Mouse (Mus musculus): Measurements from ENCODE around the gene Afdn. TPM values are rescaled to one million over a fixed set of nuclear protein-coding genes. Genes with fewer than 3 reads are reported as not detected.

Afdn gene
- polyA plus RNA-seq, 1 experiment from 2014 or later, result 64.3 TPM

DNA sequence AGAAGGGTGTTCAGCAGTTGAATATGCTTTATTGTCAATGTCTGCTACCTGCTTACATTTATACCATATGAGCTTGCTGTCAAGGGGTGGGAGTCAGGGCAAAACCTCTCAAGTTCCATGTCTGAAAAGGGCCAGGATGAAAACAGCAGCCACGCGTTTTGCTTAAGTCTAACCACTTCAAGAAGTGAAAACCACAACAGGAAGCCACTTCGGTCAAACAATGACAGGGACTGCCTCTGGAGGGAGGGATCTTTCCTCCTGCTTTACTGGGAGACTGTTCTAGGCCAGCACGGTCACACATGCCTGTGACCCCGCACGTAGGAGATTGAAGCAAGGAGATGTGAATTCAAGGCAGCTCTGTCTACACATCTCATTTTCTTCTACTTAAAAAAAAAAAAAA is 14.0 kb upstream of the Afdn start:
- Histone ChIP-seq H3K4me3 (ENCODE audit: low read depth, low read length) (no peak overlapping the region), H3K4me1 (ENCODE audit: control insufficient read depth, insufficient read depth, low read length) (no peaks in the 10 kb centered on the region), H3K36me3 (replicated peaks; ENCODE audit: control insufficient read depth, insufficient read depth, low read depth, low read length) (no peaks in the 10 kb centered on the region), H3K9me3 (replicated peaks; ENCODE audit: control insufficient read depth, low read length) (no peaks in the 10 kb centered on the region), H3K9ac (replicated peaks; ENCODE audit: low read length) (no peak overlapping the region), H3K27ac (replicated peaks; ENCODE audit: low read depth, low read length) (no peak overlapping the region), H3K27me3 (ENCODE audit: control insufficient read depth, insufficient read depth, low read length) (no peaks in the 10 kb centered on the region), H3K4me2 (ENCODE audit: low read depth, low read length) (no peak overlapping the region)
- no peak for DNase-seq (ENCODE audit: low spot score)
- 60% methylated on average over 6 of the region's 6 CpGs for WGBS
- ATAC-seq (replicated peaks; ENCODE audit: insufficient number of reproducible peaks, low FRiP score, low TSS enrichment, low read depth), result no peak

DNA sequence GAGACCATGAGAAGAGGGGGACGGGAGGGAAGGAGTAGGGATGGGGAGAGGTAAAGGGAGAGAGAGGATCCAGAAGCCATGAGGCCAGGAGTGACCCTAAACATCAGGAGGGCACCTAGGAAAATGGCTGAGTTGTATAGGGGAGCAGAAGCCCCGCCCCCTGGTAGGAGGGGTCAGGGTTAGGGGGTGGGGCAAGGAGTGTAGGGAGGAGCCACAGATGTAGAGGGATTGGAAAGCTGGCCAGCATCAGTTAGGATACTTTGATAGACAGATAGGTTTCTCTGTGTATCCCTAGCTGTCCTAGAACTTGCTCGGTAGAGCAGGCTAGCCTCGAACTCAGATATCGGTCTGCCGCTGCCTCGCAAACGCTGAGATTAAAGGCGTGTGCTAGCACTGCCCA is 12.7 kb upstream of the Afdn start:
- DNase-seq (ENCODE audit: low spot score) (no peak), ATAC-seq (replicated peaks; ENCODE audit: insufficient number of reproducible peaks, low FRiP score, low TSS enrichment, low read depth) (no peak)
- H3K9ac ChIP-seq (replicated peaks; ENCODE audit: low read length), result no peak overlapping the region
- 86% methylated on average over 9 of the region's 9 CpGs for WGBS
- no peaks in the 10 kb centered on the region for H3K36me3 ChIP-seq (replicated peaks; ENCODE audit: control insufficient read depth, insufficient read depth, low read depth, low read length)
- H3K4me2 ChIP-seq (ENCODE audit: low read depth, low read length), result no peak overlapping the region
- H3K4me1 ChIP-seq (ENCODE audit: control insufficient read depth, insufficient read depth, low read length), result no peaks in the 10 kb centered on the region
- no peak overlapping the region for H3K27ac ChIP-seq (replicated peaks; ENCODE audit: low read depth, low read length)
- H3K9me3 ChIP-seq (replicated peaks; ENCODE audit: control insufficient read depth, low read length), result no peaks in the 10 kb centered on the region
- H3K4me3 ChIP-seq (ENCODE audit: low read depth, low read length), result no peak overlapping the region
- no peaks in the 10 kb centered on the region for H3K27me3 ChIP-seq (ENCODE audit: control insufficient read depth, insufficient read depth, low read length)

DNA sequence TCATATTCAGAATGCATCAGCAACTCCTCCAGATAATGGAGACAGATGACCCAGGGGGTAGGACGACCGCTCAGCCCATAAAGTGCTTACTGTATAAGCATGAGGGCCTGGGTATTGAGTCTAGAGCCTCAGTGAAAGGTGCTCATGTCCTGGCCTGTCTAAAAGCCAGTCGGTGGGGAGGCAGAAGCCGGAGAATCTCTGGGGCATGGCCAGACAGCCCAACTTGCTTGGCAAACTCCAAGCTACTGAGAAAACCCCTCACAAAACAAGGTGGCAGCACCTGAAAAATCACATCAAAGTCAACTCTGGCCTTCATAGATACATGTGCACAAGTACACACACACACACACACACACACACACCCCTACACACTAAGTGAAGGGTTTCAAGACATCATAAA is 11.3 kb upstream of the Afdn start:
- 95% methylated on average over 4 of the region's 4 CpGs for WGBS
- no peak overlapping the region for H3K4me2 ChIP-seq (ENCODE audit: low read depth, low read length)
- H3K9ac ChIP-seq (replicated peaks; ENCODE audit: low read length), result no peak overlapping the region
- no peak overlapping the region for H3K4me3 ChIP-seq (ENCODE audit: low read depth, low read length)
- H3K9me3 ChIP-seq (replicated peaks; ENCODE audit: control insufficient read depth, low read length), result no peaks in the 10 kb centered on the region
- DNase-seq (ENCODE audit: low spot score), result no peak
- no peaks in the 10 kb centered on the region for H3K36me3 ChIP-seq (replicated peaks; ENCODE audit: control insufficient read depth, insufficient read depth, low read depth, low read length)
- ATAC-seq (replicated peaks; ENCODE audit: insufficient number of reproducible peaks, low FRiP score, low TSS enrichment, low read depth), result no peak
- no peaks in the 10 kb centered on the region for H3K4me1 ChIP-seq (ENCODE audit: control insufficient read depth, insufficient read depth, low read length)
- no peaks in the 10 kb centered on the region for H3K27me3 ChIP-seq (ENCODE audit: control insufficient read depth, insufficient read depth, low read length)
- H3K27ac ChIP-seq (replicated peaks; ENCODE audit: low read depth, low read length), result no peak overlapping the region

DNA sequence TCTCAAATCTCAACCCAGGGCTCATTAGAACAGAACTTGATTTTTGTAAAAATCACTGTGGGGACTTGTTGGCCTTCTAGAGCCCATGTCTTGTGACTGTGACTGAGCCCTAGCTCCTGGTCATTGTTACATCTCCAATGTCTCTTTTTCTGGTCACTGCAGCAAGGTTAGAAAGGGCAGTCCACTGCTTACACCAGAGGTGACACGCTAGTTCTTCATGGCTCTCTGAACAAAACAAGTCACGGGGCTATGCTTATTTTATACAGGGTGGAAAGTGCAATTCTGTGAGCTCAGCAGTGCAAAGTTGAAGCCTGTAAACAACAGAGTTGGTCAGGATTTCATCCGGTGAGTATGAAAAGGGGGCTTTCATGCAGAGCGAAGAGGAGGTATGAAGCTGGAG is 6.4 kb upstream of the Afdn start:
- Histone ChIP-seq H3K9ac (replicated peaks; ENCODE audit: low read length) (no peak overlapping the region), H3K27me3 (ENCODE audit: control insufficient read depth, insufficient read depth, low read length) (no peaks in the 10 kb centered on the region), H3K4me3 (ENCODE audit: low read depth, low read length) (no peak overlapping the region), H3K4me2 (ENCODE audit: low read depth, low read length) (no peak overlapping the region), H3K9me3 (replicated peaks; ENCODE audit: control insufficient read depth, low read length) (no peaks in the 10 kb centered on the region), H3K4me1 (ENCODE audit: control insufficient read depth, insufficient read depth, low read length) (no peaks in the 10 kb centered on the region), H3K27ac (replicated peaks; ENCODE audit: low read depth, low read length) (no peak overlapping the region), H3K36me3 (replicated peaks; ENCODE audit: control insufficient read depth, insufficient read depth, low read depth, low read length) (no peaks in the 10 kb centered on the region)
- ATAC-seq (replicated peaks; ENCODE audit: insufficient number of reproducible peaks, low FRiP score, low TSS enrichment, low read depth) (no peak), DNase-seq (ENCODE audit: low spot score) (no peak)
- WGBS, result 85% methylated on average over 4 of the region's 4 CpGs

DNA sequence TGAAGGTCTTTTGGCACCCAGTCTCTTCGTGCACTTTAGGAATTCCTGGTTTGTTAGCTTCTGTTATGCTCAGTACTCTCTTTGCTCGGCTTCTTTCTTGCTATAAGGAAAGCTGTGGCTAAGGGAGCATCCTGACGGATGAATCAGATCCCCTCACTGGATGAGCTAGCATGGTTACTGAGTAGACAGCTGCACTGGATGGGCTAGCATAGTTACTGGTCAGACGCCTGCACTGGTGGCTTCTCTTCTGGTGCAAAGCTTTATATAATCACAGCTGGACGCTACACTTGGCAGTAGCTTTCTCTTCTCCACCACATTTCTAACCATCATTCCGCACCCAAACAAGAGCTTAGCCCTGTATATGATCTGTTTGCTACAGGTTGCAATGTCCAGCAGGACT is 5.4 kb upstream of the Afdn start:
- Histone ChIP-seq H3K9ac (replicated peaks; ENCODE audit: low read length) (no peak overlapping the region), H3K4me3 (ENCODE audit: low read depth, low read length) (no peak overlapping the region), H3K4me1 (ENCODE audit: control insufficient read depth, insufficient read depth, low read length) (no peaks in the 10 kb centered on the region), H3K9me3 (replicated peaks; ENCODE audit: control insufficient read depth, low read length) (no peaks in the 10 kb centered on the region), H3K27ac (replicated peaks; ENCODE audit: low read depth, low read length) (no peak overlapping the region), H3K4me2 (ENCODE audit: low read depth, low read length) (no peak overlapping the region), H3K27me3 (ENCODE audit: control insufficient read depth, insufficient read depth, low read length) (no peaks in the 10 kb centered on the region; the same call in 1 of the 2 replicates), H3K36me3 (replicated peaks; ENCODE audit: control insufficient read depth, insufficient read depth, low read depth, low read length) (no peaks in the 10 kb centered on the region)
- ATAC-seq (replicated peaks; ENCODE audit: insufficient number of reproducible peaks, low FRiP score, low TSS enrichment, low read depth), result no peak
- no peak for DNase-seq (ENCODE audit: low spot score)
- WGBS, result 71% methylated on average over 6 of the region's 6 CpGs

DNA sequence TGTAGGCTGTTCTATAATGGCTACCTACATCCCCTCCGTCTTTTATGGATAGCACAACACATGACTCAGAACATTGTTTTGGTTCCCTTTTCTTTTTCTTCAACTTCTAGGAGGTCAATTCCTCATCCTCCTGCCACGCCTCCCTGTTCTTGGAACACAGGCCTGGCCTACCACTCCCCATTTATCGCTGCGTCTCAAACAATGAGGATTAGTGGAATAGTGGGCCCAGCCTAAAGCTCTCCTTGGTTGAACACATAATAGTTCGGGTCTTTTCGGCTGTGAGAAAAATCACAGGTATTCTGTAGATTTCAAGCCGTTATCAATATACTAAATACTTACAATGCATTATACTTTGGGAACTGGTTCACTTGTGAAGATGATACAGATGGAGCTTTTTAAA is 1.8 kb upstream of the Afdn start:
- no peak overlapping the region; the same call in 1 of the 2 replicates for H3K9ac ChIP-seq (replicated peaks; ENCODE audit: low read length)
- H3K4me2 ChIP-seq (ENCODE audit: low read depth, low read length), result no peak overlapping the region
- H3K4me1 ChIP-seq (ENCODE audit: control insufficient read depth, insufficient read depth, low read length), result no peaks in the 10 kb centered on the region
- no peaks in the 10 kb centered on the region for H3K9me3 ChIP-seq (replicated peaks; ENCODE audit: control insufficient read depth, low read length)
- H3K27me3 ChIP-seq (ENCODE audit: control insufficient read depth, insufficient read depth, low read length), result no peaks in the 10 kb centered on the region; the same call in 1 of the 2 replicates
- WGBS, result 84% methylated on average over 7 of the region's 7 CpGs
- H3K4me3 ChIP-seq (ENCODE audit: low read depth, low read length), result no peak overlapping the region
- DNase-seq (ENCODE audit: low spot score) (no peak), ATAC-seq (replicated peaks; ENCODE audit: insufficient number of reproducible peaks, low FRiP score, low TSS enrichment, low read depth) (no peak)
- H3K27ac ChIP-seq (replicated peaks; ENCODE audit: low read depth, low read length), result no peak overlapping the region
- H3K36me3 ChIP-seq (replicated peaks; ENCODE audit: control insufficient read depth, insufficient read depth, low read depth, low read length), result no peaks in the 10 kb centered on the region

DNA sequence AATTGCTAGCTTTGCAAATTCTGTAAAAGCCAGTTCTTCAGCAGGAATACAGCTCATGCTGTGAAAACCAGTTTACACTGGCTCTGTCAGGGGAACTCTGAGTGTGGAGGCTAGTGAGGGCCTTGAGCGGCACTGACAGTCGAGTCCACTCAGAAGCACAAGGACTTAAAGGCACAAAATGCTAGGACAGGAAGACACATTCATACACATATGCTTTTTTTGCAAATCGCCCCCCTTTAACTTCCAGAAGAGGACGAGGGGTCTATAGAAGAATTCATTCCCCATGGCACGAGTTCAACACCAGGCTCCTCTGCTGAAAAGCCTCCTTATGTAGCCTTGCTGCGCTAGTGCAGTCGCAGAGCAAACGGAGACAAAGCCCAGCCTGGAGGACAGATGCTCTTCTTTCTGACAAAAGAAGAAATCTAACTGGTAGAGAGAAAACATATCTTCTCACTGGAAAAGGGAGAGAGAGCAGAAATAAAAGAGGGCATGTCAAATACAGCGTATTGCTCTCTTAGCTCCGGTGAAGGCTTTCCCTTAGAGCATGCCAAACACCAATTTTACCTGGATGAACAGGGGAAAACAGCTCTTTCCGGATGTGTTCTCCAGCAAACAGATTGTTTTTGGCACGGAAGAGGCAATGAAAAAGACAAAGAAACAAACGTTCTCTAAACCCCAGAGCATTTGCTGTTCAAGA is 1.0 kb upstream of the Afdn start:
- H3K9me3 ChIP-seq (replicated peaks; ENCODE audit: control insufficient read depth, low read length), result no peaks in the 10 kb centered on the region
- peak overlapping the region; percentile 83 for H3K9ac ChIP-seq (replicated peaks; ENCODE audit: low read length)
- H3K4me1 ChIP-seq (ENCODE audit: control insufficient read depth, insufficient read depth, low read length), result no peaks in the 10 kb centered on the region
- peak overlapping the region; percentile 90 for H3K4me3 ChIP-seq (ENCODE audit: low read depth, low read length)
- WGBS, result 13% methylated on average over 13 of the region's 13 CpGs
- ATAC-seq (replicated peaks; ENCODE audit: insufficient number of reproducible peaks, low FRiP score, low TSS enrichment, low read depth), result no peak
- H3K27ac ChIP-seq (replicated peaks; ENCODE audit: low read depth, low read length), result peak overlapping the region; percentile 82
- H3K36me3 ChIP-seq (replicated peaks; ENCODE audit: control insufficient read depth, insufficient read depth, low read depth, low read length), result no peaks in the 10 kb centered on the region
- H3K4me2 ChIP-seq (ENCODE audit: low read depth, low read length), result peak overlapping the region; percentile 58
- no peaks in the 10 kb centered on the region; the same call in 1 of the 2 replicates for H3K27me3 ChIP-seq (ENCODE audit: control insufficient read depth, insufficient read depth, low read length)
- peak; percentile 44 for DNase-seq (ENCODE audit: low spot score)

DNA sequence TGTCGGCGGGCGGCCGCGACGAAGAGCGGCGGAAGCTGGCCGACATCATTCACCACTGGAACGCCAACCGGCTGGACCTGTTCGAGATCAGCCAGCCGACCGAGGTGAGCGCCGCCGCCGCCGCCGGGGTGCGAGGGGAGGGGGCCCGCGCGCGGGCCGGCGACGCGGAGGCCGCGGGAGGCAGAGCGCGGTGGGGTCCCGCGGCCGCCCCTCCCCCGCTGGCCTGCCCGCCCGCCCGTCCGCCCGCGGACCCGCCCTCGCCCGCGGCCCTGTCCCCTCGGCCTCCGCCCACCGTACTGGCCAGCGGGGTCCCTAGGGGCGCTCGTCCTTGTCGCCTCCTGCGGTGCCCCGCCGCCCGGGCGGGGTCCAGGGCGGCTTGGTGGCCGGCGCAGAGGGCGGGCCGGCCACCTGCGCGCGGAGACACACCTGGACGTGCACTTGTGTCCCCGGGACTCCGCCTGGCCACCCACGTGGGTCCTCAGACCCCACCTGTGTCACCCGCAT is 388 bp downstream of the Afdn start:
- WGBS, result under 1% methylated on average over 35 of the region's 72 CpGs

More for the DNA sequence above, 388 bp downstream of the Afdn start:
- peak overlapping the region; percentile 100 for H3K4me2 ChIP-seq (ENCODE audit: low read depth, low read length)
- no peaks in the 10 kb centered on the region for H3K4me1 ChIP-seq (ENCODE audit: control insufficient read depth, insufficient read depth, low read length)
- DNase-seq (ENCODE audit: low spot score) (no peak), ATAC-seq (replicated peaks; ENCODE audit: insufficient number of reproducible peaks, low FRiP score, low TSS enrichment, low read depth) (peak; percentile 27)
- peak overlapping the region; percentile 82 for H3K27ac ChIP-seq (replicated peaks; ENCODE audit: low read depth, low read length)
- no peaks in the 10 kb centered on the region; the same call in 1 of the 2 replicates for H3K27me3 ChIP-seq (ENCODE audit: control insufficient read depth, insufficient read depth, low read length)
- peak overlapping the region; percentile 83 for H3K9ac ChIP-seq (replicated peaks; ENCODE audit: low read length)
- H3K36me3 ChIP-seq (replicated peaks; ENCODE audit: control insufficient read depth, insufficient read depth, low read depth, low read length), result no peaks in the 10 kb centered on the region
- H3K9me3 ChIP-seq (replicated peaks; ENCODE audit: control insufficient read depth, low read length), result no peaks in the 10 kb centered on the region
- H3K4me3 ChIP-seq (ENCODE audit: low read depth, low read length), result peak overlapping the region; percentile 90

Data from embryonic facial prominence, embryonic 11.5 days (tissue).